Mouse (Mus musculus): ENCODE data around the gene Hfe.
"Not testable (repeated sequence)": the region's sequence is repeated elsewhere in the genome, so short reads cannot be mapped to it uniquely, and the experiment has no call there.

Hfe gene

GRCm38 (mm10) chr13:23744421-23745380, 34.0 kb upstream of the Hfe start:
- no peak for ATAC-seq (ENCODE audit: insufficient number of reproducible peaks, low FRiP score, low TSS enrichment)

GRCm38 (mm10) chr13:23743963-23744362, 33.3 kb upstream of the Hfe start:
- no peak for ATAC-seq (ENCODE audit: insufficient number of reproducible peaks, low FRiP score, low TSS enrichment)

GRCm38 (mm10) chr13:23743215-23743614, 32.6 kb upstream of the Hfe start:
- no peak for ATAC-seq (ENCODE audit: insufficient number of reproducible peaks, low FRiP score, low TSS enrichment)

GRCm38 (mm10) chr13:23742007-23742406, 31.4 kb upstream of the Hfe start:
- no peak for ATAC-seq (ENCODE audit: insufficient number of reproducible peaks, low FRiP score, low TSS enrichment)

GRCm38 (mm10) chr13:23740910-23741309, 30.3 kb upstream of the Hfe start:
- ATAC-seq (ENCODE audit: insufficient number of reproducible peaks, low FRiP score, low TSS enrichment), result no peak

- no peak for ATAC-seq (ENCODE audit: insufficient number of reproducible peaks, low FRiP score, low TSS enrichment)
Observed at GRCm38 (mm10) chr13:23740256-23740840, 29.7 kb upstream of the Hfe start.

- no peak for ATAC-seq (ENCODE audit: insufficient number of reproducible peaks, low FRiP score, low TSS enrichment)
Observed at GRCm38 (mm10) chr13:23739922-23740252, 29.2 kb upstream of the Hfe start.

- peak; percentile 97 for ATAC-seq (ENCODE audit: insufficient number of reproducible peaks, low FRiP score, low TSS enrichment)
Observed at GRCm38 (mm10) chr13:23739069-23739921, 28.6 kb upstream of the Hfe start.

- ATAC-seq (ENCODE audit: insufficient number of reproducible peaks, low FRiP score, low TSS enrichment), result peak; percentile 66; the same call in 1 of the 2 replicates
Observed at GRCm38 (mm10) chr13:23738677-23739068, 28.0 kb upstream of the Hfe start, which contains the start of gene Hist1h1c. TSS of gene Hist1h1c (plus strand) at chr13:23738808.

- no peak for ATAC-seq (ENCODE audit: insufficient number of reproducible peaks, low FRiP score, low TSS enrichment)
Observed at GRCm38 (mm10) chr13:23738041-23738440, 27.4 kb upstream of the Hfe start.

- ATAC-seq (ENCODE audit: insufficient number of reproducible peaks, low FRiP score, low TSS enrichment), result no peak
Observed at GRCm38 (mm10) chr13:23737091-23737490, 26.4 kb upstream of the Hfe start.

GRCm38 (mm10) chr13:23732156-23732804, 21.6 kb upstream of the Hfe start:
- ATAC-seq (ENCODE audit: insufficient number of reproducible peaks, low FRiP score, low TSS enrichment), result 0 out of 2 replicates have a peak, but pooled peaks have one; percentile 45

GRCm38 (mm10) chr13:23730479-23730878, 19.8 kb upstream of the Hfe start:
- no peak for ATAC-seq (ENCODE audit: insufficient number of reproducible peaks, low FRiP score, low TSS enrichment)

- ATAC-seq (ENCODE audit: insufficient number of reproducible peaks, low FRiP score, low TSS enrichment), result no peak
Observed at GRCm38 (mm10) chr13:23729706-23730105, 19.1 kb upstream of the Hfe start.

GRCm38 (mm10) chr13:23729192-23729525, 18.5 kb upstream of the Hfe start:
- no peak for ATAC-seq (ENCODE audit: insufficient number of reproducible peaks, low FRiP score, low TSS enrichment)

- ATAC-seq (ENCODE audit: insufficient number of reproducible peaks, low FRiP score, low TSS enrichment), result no peak
Observed at GRCm38 (mm10) chr13:23728472-23729191, 18.0 kb upstream of the Hfe start.

- no peak for ATAC-seq (ENCODE audit: insufficient number of reproducible peaks, low FRiP score, low TSS enrichment)
Observed at GRCm38 (mm10) chr13:23725213-23725612, 14.6 kb upstream of the Hfe start.

- ATAC-seq (ENCODE audit: insufficient number of reproducible peaks, low FRiP score, low TSS enrichment), result no peak
Observed at GRCm38 (mm10) chr13:23724239-23724638, 13.6 kb upstream of the Hfe start.

GRCm38 (mm10) chr13:23717593-23718245, 7.1 kb upstream of the Hfe start:
- not testable (repeated sequence) for ATAC-seq (ENCODE audit: insufficient number of reproducible peaks, low FRiP score, low TSS enrichment)
